Mouse (Mus musculus) lung, postnatal 0 days (tissue): ENCODE data around the gene Anks1. TPM values are rescaled to one million over a fixed set of nuclear protein-coding genes. Genes with fewer than 3 reads are reported as not detected.

Experiments
- ATAC-seq: fragments of 200-750 bp; cut with Nextera tagmentation; 2 replicates; pipeline ENCODE4 v1.8.0; 2017; ENCODE audit warnings: moderate library complexity
- DNase-seq: peaks from one replicate; pipeline ENCODE4 v3.0.0-alpha.2; 2016; ENCODE audit warnings: low spot score
- H3K27ac ChIP-seq: fragments of 300-500 bp; sonication (generic); 2 replicates; pipeline ENCODE4 v1.5.1; 2014; ENCODE audit warnings: antibody characterized with exemption, mild to moderate bottlenecking, low read length, mixed read lengths
- H3K27me3 ChIP-seq: fragments of 300-500 bp; sonication (generic); replicated peaks from 2 replicates; pipeline ENCODE4 v1.6.1; 2014; ENCODE audit warnings: low read length, mixed read lengths; ENCODE audit not compliant: insufficient read depth
- H3K36me3 ChIP-seq: fragments of 300-500 bp; sonication (generic); 2 replicates; pipeline ENCODE4 v1.6.1; 2014; ENCODE audit warnings: low read length, mixed read lengths; ENCODE audit not compliant: insufficient read depth
- H3K4me1 ChIP-seq: fragments of 300-500 bp; sonication (generic); 2 replicates; pipeline ENCODE4 v1.6.1; 2014; ENCODE audit warnings: antibody characterized with exemption, low read depth, low read length, mixed read lengths; ENCODE audit not compliant: insufficient read depth
- H3K4me2 ChIP-seq: fragments of 300-500 bp; sonication (generic); replicated peaks from 2 replicates; pipeline ENCODE4 v1.6.1; 2014; ENCODE audit warnings: low read depth, mild to moderate bottlenecking, low read length, moderate library complexity, mixed read lengths
- H3K4me3 ChIP-seq: fragments of 300-500 bp; sonication (generic); 2 replicates; pipeline ENCODE4 v1.5.1; 2014; ENCODE audit warnings: low read depth, low read length
- H3K9ac ChIP-seq: fragments of 300-500 bp; sonication (generic); replicated peaks from 2 replicates; pipeline ENCODE4 v1.6.1; 2014; ENCODE audit warnings: low read depth, mild to moderate bottlenecking
- H3K9me3 ChIP-seq: fragments of 300-500 bp; sonication (generic); 2 replicates; pipeline ENCODE4 v1.6.1; 2016; ENCODE audit warnings: low read length, mixed read lengths
- CTCF ChIP-seq: IDR thresholded peaks from 2 replicates; pipeline ENCODE4 v1.5.1; 2016; ENCODE audit warnings: antibody characterized with exemption, mild to moderate bottlenecking
- EP300 ChIP-seq: IDR thresholded peaks from 2 replicates; pipeline ENCODE4 v1.6.1; 2016; ENCODE audit warnings: antibody characterized with exemption, mild to moderate bottlenecking, control low read depth
- WGBS: fragments of 180-500 bp; shearing (Covaris S2); extraction: QIAGEN DNeasy Blood & Tissue Kit; methylation state at CpG from one replicate; pipeline ENCODE4 v1.1.7; 2014; 5-methylcytosine and 5-hydroxymethylcytosine counted together
- polyA plus RNA-seq: library from polyadenylated mRNA; unstranded; fragments of >200 nt; fragmentation: Nextera tagmentation; extraction: Ambion mirVana; gene quantifications from 2 replicates; pipeline ENCODE4 v1.2.1, GENCODE M21; 2015

Anks1 gene
- polyA plus RNA-seq, 1 experiment from 2014 or later = 25.4 TPM

DNA sequence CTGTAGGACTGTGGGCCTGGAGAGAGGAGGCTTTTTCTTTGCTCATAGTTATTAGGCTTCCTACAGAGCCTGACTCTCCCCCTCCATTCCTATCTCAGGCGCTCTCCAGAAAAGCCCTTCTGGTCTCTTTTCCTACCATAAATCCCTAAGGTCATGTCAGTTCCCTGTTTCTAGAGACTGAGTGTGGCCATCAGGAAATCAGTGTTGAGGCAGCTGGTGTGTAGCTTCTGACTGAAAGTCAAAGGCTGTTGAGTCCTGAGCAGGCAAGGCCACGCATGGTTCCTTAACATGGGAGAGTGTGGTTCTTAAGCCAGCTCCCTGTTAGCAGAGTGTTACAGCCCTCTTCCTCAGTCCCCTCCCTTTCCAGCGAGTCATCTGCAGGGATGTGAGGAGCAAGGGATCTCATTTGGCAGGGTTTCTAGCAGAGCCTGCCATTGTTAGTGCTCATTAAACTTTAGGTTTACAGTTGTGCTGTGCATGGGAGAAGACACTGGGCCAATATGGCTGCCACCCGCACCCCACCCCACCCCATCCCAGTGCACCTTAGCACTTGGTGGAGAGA is 28.0 kb downstream of the Anks1 start:
- Histone ChIP-seq H3K27ac (peak overlapping the region; percentile 79), H3K4me1 (peaks cover 46% of the 10 kb centered on the region; the same call in 1 of the 2 replicates), H3K27me3 (no peaks in the 10 kb centered on the region), H3K36me3 (no peaks in the 10 kb centered on the region), H3K4me3 (no peak overlapping the region), H3K4me2 (no peak overlapping the region), H3K9me3 (no peaks in the 10 kb centered on the region), H3K9ac (no peak overlapping the region)
- 74% methylated on average over 4 of the region's 4 CpGs for WGBS
- DNase-seq = peak; percentile 33
- TF ChIP-seq EP300 = no peak
- no peak for TF ChIP-seq CTCF
- ATAC-seq = no peak

DNA sequence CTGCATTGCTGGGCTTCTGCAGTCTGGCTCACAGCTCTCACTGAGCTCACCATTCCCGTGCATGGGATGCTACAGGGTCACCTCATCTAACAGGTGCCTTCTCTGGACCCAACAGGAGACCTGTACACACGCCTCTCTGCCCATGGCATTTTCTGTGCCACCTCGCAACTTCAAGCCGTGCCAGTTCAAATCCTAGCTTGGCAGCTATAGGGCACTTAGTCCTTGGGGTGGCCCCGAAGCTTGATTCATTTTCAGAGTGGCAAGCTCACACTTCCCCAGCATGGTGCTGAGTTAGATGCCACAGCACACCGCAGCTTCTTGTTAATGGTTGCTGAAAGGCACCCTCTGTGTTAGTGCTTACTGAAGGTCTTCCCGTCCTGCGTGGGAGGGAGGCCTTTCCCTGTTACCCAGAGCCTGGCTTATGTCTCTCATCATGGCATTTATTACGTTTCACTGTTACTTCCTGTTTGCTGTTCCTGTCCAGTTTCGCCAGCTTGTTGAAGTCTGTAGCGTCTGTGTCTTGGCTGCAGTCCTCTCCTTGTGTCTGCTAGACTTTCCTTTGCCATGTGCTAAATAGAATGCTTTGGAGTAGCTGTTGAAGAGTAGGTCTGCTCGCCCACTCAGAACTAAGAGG is 29.1 kb downstream of the Anks1 start:
- Histone ChIP-seq H3K9ac (no peak overlapping the region), H3K27me3 (no peaks in the 10 kb centered on the region), H3K9me3 (no peaks in the 10 kb centered on the region), H3K4me3 (no peak overlapping the region), H3K4me2 (no peak overlapping the region), H3K4me1 (peaks cover 46% of the 10 kb centered on the region; the same call in 1 of the 2 replicates), H3K36me3 (no peaks in the 10 kb centered on the region), H3K27ac (peak overlapping the region; percentile 79)
- ATAC-seq (peak; percentile 57), DNase-seq (peak; percentile 86)
- WGBS = 46% methylated on average over 12 of the region's 12 CpGs
- no peak for TF ChIP-seq CTCF
- TF ChIP-seq EP300 = 0 out of 2 replicates have a peak, but pooled peaks have one; percentile 16

DNA sequence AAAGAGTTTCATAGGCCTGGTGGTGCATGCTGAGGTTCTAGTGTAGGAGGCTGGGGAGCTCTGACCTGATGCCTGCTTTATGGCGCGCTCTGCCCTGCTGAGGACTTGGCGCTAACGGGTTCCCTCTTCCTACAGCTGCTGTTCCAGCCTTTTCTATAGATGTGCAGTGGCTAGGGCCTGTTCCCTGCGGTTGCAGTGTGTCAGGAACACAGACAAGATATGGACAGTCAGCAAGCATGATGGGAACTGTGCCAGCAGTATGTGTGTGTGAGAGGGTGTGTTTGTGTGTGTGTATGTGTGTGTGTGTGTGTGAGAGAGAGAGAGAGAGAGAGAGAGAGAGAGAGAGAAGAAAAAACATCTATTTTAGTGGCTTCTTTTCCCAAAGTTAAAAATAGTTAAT is 29.9 kb downstream of the Anks1 start:
- H3K9ac ChIP-seq = no peak overlapping the region
- H3K4me2 ChIP-seq = no peak overlapping the region
- no peaks in the 10 kb centered on the region for H3K36me3 ChIP-seq
- no peak for TF ChIP-seq CTCF
- no peaks in the 10 kb centered on the region for H3K9me3 ChIP-seq
- no peak overlapping the region for H3K4me3 ChIP-seq
- WGBS = 66% methylated on average over 5 of the region's 5 CpGs
- ATAC-seq = no peak; the same call in 1 of the 2 replicates
- no peaks in the 10 kb centered on the region for H3K27me3 ChIP-seq
- peak; percentile 34 for DNase-seq
- peaks cover 46% of the 10 kb centered on the region; the same call in 1 of the 2 replicates for H3K4me1 ChIP-seq
- peak overlapping the region; percentile 79 for H3K27ac ChIP-seq

DNA sequence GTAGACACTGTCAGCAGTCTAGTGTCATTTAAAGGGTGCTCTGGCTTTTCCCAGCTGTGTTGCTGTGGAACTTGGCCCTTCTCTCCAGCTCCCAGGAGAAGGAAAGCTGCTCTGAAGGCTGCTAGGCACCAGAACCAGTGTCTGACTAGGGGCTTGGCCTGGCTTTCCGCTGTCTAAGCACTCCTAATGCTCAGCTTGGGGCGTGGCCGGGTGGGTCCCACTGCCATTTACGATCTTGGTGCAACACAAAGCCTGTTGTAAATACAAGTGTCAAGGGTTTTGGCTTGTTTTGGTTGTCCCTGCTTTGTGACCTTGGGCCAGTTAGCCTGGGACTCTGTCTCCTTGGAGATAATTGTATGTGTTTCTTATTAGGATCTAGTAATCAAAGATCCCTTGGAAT is 31.2 kb downstream of the Anks1 start:
- DNase-seq = peak; percentile 63
- ATAC-seq = peak; percentile 16; the same call in 1 of the 2 replicates
- Histone ChIP-seq H3K4me3 (no peak overlapping the region), H3K4me1 (peaks cover 45% of the 10 kb centered on the region; the same call in 1 of the 2 replicates), H3K9ac (no peak overlapping the region), H3K9me3 (no peaks in the 10 kb centered on the region), H3K36me3 (no peaks in the 10 kb centered on the region), H3K4me2 (no peak overlapping the region), H3K27me3 (no peaks in the 10 kb centered on the region), H3K27ac (peak overlapping the region; percentile 54; the same call in 1 of the 2 replicates)
- TF ChIP-seq CTCF (no peak), EP300 (no peak)
- 49% methylated on average over 4 of the region's 4 CpGs for WGBS

DNA sequence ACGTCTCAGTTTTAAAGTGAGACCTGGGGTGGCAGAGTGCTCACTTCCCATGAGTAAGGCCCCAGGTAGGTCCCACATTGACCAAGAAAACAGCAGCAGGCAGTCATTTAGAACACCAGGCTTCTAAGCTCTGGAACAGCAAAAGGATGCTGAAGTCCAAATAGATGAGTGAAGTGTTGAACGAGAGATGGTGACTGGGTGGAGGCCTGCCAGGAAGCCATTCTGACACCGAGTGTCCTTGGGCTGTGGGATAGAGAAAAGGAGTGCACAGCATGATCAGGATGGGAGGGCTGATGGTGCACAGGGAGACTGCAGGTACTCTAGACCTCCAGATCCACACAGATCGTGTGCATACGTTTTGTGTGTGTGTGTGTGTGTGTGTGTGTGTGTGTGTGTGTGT is 32.1 kb downstream of the Anks1 start:
- 73% methylated on average over 5 of the region's 5 CpGs for WGBS
- H3K4me1 ChIP-seq = peaks cover 41% of the 10 kb centered on the region; the same call in 1 of the 2 replicates
- no peak overlapping the region for H3K4me3 ChIP-seq
- H3K27me3 ChIP-seq = no peaks in the 10 kb centered on the region
- H3K9me3 ChIP-seq = no peaks in the 10 kb centered on the region
- H3K27ac ChIP-seq = 0 out of 2 replicates have a peak overlapping the region, but pooled peaks have one; percentile 6
- no peak for ATAC-seq
- no peak for TF ChIP-seq CTCF
- TF ChIP-seq EP300 = no peak
- H3K36me3 ChIP-seq = no peaks in the 10 kb centered on the region
- H3K4me2 ChIP-seq = no peak overlapping the region
- no peak for DNase-seq
- no peak overlapping the region for H3K9ac ChIP-seq

DNA sequence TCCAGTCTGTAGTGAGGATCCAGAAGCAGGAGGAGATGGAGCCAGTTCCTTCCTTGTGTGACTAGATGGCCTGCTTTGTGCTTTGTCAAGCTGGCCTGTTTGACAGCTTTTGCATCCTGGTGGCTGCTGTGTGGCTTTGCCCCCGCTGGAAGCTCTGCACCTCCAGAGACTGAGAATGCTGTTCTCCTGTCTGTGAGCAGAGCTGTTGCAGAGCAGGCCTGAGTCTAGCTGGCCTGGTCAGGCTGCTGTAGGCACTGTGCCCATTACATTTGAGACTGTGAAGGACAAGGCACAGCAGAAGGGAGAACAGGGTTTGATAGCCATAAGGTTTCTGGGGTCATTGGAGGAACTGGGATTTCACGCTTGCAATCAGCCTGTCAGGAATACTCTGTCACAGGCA is 32.6 kb downstream of the Anks1 start:
- Histone ChIP-seq H3K4me2 (no peak overlapping the region), H3K36me3 (no peaks in the 10 kb centered on the region), H3K4me1 (peaks cover 37% of the 10 kb centered on the region; the same call in 1 of the 2 replicates), H3K9me3 (no peaks in the 10 kb centered on the region), H3K27me3 (no peaks in the 10 kb centered on the region), H3K9ac (no peak overlapping the region), H3K27ac (no peak overlapping the region), H3K4me3 (no peak overlapping the region)
- ATAC-seq = no peak
- TF ChIP-seq EP300 (no peak), CTCF (no peak)
- WGBS = 48% methylated on average over 2 of the region's 2 CpGs
- no peak for DNase-seq
